Mouse (Mus musculus) adrenal gland, adult 8-10 months (tissue): ENCODE results near the gene Sephs1. TPM values are rescaled to one million over a fixed set of nuclear protein-coding genes. Genes with fewer than 3 reads are reported as not detected.
A peak's percentile ranks its signal among the peaks of the same experiment; 100 is the strongest.
"Not testable (repeated sequence)": the region's sequence is repeated elsewhere in the genome, so short reads cannot be mapped to it uniquely, and the experiment has no call there.

Source experiments
- DNase-seq: peaks from one replicate; pipeline ENCODE4 v3.0.0; 2022
- total RNA-seq, 4 experiments: library from RNA; stranded (reverse); gene quantifications; 2 replicates each; pipeline ENCODE4 v1.2.4; 2022

Sephs1 gene
- total RNA-seq, 4 experiments from 2014 or later = 55.4 to 66.8 (median 59.2) TPM

DNA sequence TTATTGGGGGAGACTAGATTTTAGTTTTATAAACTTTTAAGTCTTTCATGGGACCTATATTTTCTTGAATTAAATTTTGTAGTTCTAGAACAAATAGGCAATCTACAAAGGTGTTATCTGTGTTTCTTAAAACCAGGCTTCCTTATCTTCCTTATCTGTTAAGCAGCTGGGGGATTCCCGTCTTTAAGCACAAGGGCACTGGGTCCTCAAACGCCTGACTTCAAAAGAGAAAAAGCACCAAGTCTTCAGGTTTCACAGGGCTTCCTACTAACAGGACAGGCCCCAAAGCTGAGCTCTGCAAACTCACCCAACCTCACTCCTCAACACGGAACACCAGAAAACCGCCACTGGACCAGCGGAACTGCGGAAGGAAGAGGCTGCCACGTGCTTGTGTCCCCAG, 26.6 kb downstream of the Sephs1 start:
- DNase-seq = no peak

DNA sequence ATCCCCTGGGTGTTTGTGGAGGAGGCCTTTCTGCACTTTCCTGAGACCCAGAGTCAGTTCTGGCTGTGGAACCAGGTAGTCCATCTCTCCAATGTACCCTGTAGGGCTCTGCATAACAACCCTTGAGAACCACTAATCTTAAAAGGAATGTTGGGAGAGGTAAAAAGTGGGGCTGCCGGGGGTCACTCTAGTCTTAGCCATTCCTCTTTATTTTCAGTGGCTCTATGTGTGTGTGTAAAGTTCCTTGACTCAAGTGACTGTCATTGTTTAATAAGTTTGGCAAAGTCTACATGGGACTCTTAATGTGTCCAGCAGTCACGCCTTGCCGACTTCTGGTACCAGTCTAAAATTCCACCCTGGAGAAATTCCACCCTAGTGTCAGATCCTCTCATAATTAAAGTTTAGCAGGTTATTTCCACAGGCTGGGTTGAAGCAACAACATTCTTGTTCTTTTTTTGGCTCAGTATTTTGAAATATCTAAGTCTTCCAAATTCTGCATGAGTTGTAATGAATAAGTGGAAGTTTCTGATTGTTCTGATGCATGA, 27.5 kb downstream of the Sephs1 start:
- DNase-seq = no peak

DNA sequence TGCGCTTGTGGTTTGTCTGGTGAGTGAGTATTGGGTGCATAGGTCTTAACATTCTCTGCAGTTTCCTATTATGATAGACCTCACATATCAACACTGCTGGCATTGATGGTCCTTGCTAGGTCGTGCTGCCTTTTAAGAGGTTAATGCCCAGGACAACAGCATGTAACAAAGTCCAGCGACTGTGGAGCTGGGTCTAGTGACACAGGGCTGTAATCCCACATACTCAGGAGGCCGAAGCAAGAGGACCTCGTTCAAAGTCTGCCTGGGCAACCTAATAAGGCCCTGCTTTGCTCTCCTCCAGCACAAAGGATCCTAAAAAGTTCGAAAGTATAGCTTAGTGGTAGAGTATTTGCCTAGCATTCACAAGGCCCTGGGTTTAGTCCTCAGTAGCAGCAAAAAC, 28.5 kb downstream of the Sephs1 start:
- DNase-seq = no peak

- no peak for DNase-seq
These were observed 29.2 kb downstream of the Sephs1 start for GRCm38 (mm10) chr2:4910521-4910920.

- no peak for DNase-seq
These were observed 32.6 kb downstream of the Sephs1 start for GRCm38 (mm10) chr2:4913949-4914348.

DNA sequence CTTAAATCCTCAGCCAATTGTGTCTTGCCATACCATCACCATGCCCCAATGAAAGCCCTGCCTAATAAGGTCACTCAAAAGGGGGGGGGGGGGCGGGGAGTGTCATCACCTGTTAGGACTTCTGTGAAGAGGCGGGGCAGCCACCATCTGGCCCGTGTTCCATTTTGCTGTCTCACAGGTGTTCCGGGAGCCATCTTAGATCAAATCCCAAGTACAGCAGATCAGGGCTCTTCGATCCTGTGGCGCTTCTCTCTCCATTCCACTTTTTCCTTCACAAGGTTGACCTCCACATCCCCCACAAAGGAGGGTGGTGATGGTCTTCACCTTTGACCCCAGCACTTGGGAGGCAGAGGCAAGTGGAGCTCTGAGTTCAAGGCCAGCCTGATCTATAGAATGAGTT, 34.7 kb downstream of the Sephs1 start:
- no peak for DNase-seq

DNA sequence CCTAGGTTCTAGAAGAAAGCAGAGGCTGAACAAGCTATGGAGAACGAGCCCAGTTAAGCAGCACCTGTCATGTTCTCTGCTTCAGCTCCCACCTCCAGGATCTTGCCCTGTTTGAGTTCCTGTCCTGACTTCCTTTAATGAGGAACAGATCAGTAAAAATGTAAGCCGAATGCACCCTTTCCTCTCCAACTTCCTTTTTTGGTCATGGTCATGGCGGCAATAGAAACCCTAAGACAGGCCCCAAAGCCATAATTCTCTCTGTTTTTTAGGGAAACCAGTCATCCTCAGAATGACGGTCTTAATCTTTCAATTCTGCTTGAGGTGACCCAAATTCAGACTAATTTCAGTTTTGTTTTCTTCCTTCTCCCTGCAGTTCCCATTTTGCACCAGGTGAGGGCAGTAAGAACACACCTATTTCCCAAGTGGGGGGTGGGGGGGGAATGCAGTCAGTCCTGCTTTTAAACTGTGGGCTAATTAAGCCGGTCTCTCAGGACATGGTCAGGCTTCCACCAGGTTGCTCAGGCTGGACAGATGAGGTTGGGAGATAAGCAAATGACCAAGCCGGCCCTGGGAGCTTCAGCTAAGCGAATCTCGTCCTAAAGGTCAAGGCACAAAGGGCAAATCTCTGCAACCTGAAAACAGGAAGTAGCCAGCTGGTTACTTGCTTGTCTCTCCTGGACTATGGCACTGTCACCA, 36.1 kb downstream of the Sephs1 start:
- peak; percentile 47 for DNase-seq

- DNase-seq = peak; percentile 93
These were observed 37.7 kb downstream of the Sephs1 start, which contains the start of gene Phyh for GRCm38 (mm10) chr2:4918860-4919739. Gene Phyh (plus strand): TSS chr2:4919019.

DNA sequence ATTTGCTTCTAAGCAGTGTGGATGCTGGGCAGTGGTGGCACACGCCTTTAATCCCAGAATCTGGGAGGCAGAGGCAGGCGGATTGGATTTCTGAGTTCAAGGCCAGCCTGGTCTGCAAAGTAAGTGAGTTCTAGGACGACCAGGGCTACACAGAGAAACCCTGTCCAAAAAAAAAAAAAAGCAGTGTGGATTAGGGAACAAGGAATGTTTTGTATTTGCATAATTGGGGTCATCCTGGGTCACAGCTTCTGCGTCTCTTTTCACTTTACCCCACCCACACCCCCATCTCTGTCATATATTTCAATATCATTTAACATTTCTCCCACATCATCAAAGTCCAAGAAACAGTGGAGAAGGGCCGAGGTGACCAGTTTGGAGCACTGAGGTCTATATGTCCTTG, 39.7 kb downstream of the Sephs1 start:
- no peak for DNase-seq

- no peak for DNase-seq
These were observed 41.3 kb downstream of the Sephs1 start for GRCm38 (mm10) chr2:4922476-4923164.

DNA sequence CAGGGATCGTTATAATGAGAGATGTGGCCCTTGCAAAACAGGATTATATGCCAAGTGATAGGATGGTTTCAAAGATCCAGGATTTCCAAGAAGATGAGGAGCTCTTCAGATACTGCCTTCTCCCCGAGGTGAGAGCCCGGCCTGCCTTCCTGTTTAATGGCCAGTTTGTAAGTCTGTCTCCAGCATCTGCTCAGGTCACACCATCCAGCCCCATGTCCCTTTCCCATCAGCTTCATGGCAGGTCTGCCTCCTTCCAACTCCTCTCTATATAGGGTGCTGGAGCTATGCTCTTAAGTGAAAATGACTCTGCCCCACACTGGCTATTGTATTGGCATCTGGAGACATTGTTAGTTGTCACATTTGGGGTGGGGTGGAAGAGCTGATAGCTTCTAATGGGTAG, 46.0 kb downstream of the Sephs1 start:
- no peak for DNase-seq

GRCm38 (mm10) chr2:4929230-4929629, 47.9 kb downstream of the Sephs1 start:
- DNase-seq = no peak

DNA sequence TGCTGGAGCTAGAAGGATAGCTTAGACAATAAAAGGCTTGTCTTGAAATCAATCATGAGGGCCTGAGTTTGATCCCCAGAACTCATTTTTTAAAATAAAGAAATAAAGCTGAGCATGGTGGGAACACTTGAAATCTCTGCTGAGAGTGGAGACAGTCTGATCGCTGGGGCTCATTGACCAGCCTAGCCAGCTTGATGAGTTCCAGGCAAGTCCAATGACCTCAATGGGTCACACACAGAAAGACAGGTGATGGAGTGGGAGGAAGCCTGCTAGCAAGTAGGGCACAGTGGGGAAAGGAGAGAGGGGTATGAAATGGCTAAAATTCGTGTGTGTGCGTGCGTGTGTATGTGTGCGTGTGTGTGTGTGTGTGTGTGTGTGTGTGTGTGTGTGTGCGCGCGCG, 53.2 kb downstream of the Sephs1 start:
- no peak for DNase-seq

DNA sequence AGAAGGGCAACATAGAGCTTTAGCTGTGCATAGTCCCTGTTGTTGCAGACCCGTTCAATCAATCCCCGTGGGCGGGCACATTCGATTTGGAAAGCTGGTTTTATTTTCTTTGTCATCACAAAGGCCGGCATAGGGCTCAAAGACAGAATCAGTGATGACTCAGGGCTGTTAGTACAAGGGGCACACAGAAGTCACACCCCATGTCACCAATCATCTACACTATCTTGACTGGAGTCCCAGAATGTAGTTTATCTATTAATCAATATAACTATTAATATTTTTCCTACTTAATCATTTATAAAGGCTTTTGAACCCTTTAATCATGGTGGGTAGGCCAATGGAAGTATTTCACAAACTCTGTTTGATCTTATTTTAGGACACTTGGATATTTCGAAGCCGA, 56.6 kb downstream of the Sephs1 start:
- no peak for DNase-seq

- no peak for DNase-seq
These were observed 59.5 kb downstream of the Sephs1 start for GRCm38 (mm10) chr2:4940861-4941260.

- not testable (repeated sequence) for DNase-seq
These were observed 68.3 kb downstream of the Sephs1 start for GRCm38 (mm10) chr2:4949691-4950090.

DNA sequence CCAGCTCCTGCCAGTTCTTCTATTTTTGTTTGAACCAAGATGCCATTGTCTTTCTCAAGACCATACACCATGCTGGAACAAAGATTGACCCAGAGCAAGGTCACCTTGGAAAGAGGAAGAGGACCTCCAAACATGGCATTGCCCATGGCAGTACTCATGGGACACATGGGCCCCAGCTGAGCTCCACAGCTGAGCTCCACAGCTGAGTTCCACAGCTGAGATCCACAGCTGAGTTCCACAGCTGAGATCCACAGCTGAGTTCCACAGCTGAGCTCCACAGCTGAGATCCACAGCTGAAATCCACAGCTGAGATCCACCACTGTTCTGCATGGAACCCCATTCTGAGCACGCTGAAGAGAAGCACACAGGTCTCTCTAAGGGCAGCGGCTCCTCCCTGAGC, 69.6 kb downstream of the Sephs1 start:
- DNase-seq = no peak

DNA sequence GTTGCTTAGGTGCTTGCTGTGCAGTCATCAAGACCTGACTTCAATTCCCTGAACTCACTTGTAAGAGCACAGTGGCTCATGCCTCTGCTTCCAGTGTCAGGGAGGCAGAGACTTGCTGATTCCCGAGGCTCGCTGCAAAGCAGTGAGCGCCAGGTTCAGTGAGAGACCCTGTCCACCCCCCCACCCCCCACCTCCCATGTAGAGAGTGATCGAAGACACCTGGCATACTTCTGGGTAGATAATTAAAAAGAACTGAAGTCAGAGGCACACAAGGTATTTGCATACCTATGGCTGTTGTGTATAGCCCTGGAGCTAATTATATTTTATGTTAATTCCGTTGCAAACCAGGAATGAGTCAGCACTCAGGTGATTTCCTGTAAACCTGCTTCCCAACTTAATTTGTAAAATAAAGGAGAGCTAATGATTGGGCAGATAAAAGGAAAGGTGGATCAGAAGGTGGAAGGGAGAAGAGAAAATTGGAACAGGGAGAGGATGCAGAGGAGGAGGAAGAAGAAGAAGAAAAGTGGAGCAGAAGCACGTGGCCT, 72.9 kb downstream of the Sephs1 start:
- DNase-seq = no peak

- DNase-seq = no peak
These were observed 76.7 kb downstream of the Sephs1 start for GRCm38 (mm10) chr2:4958039-4958438.
